Mouse (Mus musculus) hindbrain, embryonic 12.5 days (tissue): ENCODE results near the gene Osbpl10. TPM values are rescaled to one million over a fixed set of nuclear protein-coding genes. Genes with fewer than 3 reads are reported as not detected.

ENCODE experiments used
- ATAC-seq: fragments of 200-750 bp; cut with Nextera tagmentation; 2 replicates; pipeline ENCODE4 v1.8.0; 2017; ENCODE audit warnings: moderate TSS enrichment; ENCODE audit not compliant: low FRiP score
- H3K27ac ChIP-seq: fragments of 300-500 bp; sonication (generic); 2 replicates; pipeline ENCODE4 v1.5.1; 2016; ENCODE audit warnings: mild to moderate bottlenecking
- H3K27me3 ChIP-seq: fragments of 300-500 bp; sonication (generic); 2 replicates; pipeline ENCODE4 v1.6.1; 2016; ENCODE audit warnings: mild to moderate bottlenecking
- H3K36me3 ChIP-seq: fragments of 300-500 bp; sonication (generic); 2 replicates; pipeline ENCODE4 v1.6.1; 2016; ENCODE audit warnings: mild to moderate bottlenecking
- H3K4me1 ChIP-seq: fragments of 300-500 bp; sonication (generic); 2 replicates; pipeline ENCODE4 v1.6.1; 2016
- H3K4me2 ChIP-seq: fragments of 300-500 bp; sonication (generic); replicated peaks from 2 replicates; pipeline ENCODE4 v1.6.1; 2016; ENCODE audit warnings: mild to moderate bottlenecking
- H3K4me3 ChIP-seq: fragments of 300-500 bp; sonication (generic); 2 replicates; pipeline ENCODE4 v1.5.1; 2016; ENCODE audit warnings: mild to moderate bottlenecking
- H3K9ac ChIP-seq: fragments of 300-500 bp; sonication (generic); 2 replicates; pipeline ENCODE4 v1.6.1; 2016; ENCODE audit warnings: mild to moderate bottlenecking, moderate library complexity
- H3K9me3 ChIP-seq: fragments of 300-500 bp; sonication (generic); replicated peaks from 2 replicates; pipeline ENCODE4 v1.6.1; 2016; ENCODE audit warnings: mild to moderate bottlenecking
- WGBS: fragments of 180-500 bp; shearing (Covaris S2); methylation state at CpG from one replicate; pipeline ENCODE4 v1.1.7; 2016; 5-methylcytosine and 5-hydroxymethylcytosine counted together
- polyA plus RNA-seq: library from polyadenylated mRNA; unstranded; fragments of >200 nt; fragmentation: Nextera tagmentation; extraction: Ambion mirVana; gene quantifications from 2 replicates; pipeline ENCODE4 v1.2.1, GENCODE M21; 2016

Gene Osbpl10
- polyA plus RNA-seq, 1 experiment from 2014 or later, result 3.3 TPM

- no peaks in the 10 kb centered on the region for H3K36me3 ChIP-seq
- H3K4me2 ChIP-seq, result no peak overlapping the region
- ATAC-seq, result peak; percentile 32; the same call in 1 of the 2 replicates
- H3K27ac ChIP-seq, result no peak overlapping the region
- peaks cover 15% of the 10 kb centered on the region for H3K4me1 ChIP-seq
- no peaks in the 10 kb centered on the region for H3K9me3 ChIP-seq
- no peaks in the 10 kb centered on the region for H3K27me3 ChIP-seq
- no peak overlapping the region for H3K4me3 ChIP-seq
- no peak overlapping the region for H3K9ac ChIP-seq
- 72% methylated on average over 5 of the region's 5 CpGs for WGBS
Measured at GRCm38 (mm10) chr9:115120276-115120675, 141.9 kb downstream of the Osbpl10 start.

DNA sequence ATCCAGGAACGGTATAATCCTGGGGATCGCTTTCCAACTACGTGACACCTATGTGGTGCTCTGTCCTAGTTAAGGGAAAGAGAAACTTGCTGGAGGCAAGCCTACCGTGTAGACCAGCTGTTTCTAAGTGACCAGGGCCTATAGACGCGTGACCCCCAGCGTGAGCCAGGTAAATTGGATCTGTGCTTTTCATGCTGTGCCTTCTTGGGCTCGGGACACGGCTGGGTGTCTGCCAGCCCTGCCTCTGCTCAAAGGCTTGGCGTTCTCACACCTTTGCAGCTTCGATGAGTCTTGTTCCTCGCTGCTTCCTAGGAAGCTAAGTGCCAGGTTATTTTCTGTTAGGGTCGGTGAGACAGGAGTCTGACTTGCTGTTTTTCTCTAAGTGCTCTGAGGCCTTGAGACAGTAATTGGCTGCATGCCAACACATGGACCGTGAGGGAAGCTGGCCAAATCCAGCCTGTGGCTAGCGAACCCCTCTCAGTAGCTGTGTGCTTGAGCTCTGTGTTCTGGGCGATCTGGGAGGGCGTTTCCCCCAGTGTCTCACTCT, 142.4 kb downstream of the Osbpl10 start:
- Histone ChIP-seq H3K27me3 (no peaks in the 10 kb centered on the region), H3K4me2 (no peak overlapping the region), H3K4me3 (no peak overlapping the region), H3K9ac (no peak overlapping the region), H3K4me1 (peaks cover 15% of the 10 kb centered on the region), H3K36me3 (no peaks in the 10 kb centered on the region), H3K27ac (peak overlapping the region; percentile 53; the same call in 1 of the 2 replicates), H3K9me3 (no peaks in the 10 kb centered on the region)
- 65% methylated on average over 17 of the region's 17 CpGs for WGBS
- peak; percentile 41 for ATAC-seq

- H3K36me3 ChIP-seq, result no peaks in the 10 kb centered on the region
- no peak overlapping the region for H3K27ac ChIP-seq
- no peaks in the 10 kb centered on the region for H3K27me3 ChIP-seq
- ATAC-seq, result peak; percentile 46; the same call in 1 of the 2 replicates
- no peak overlapping the region for H3K4me3 ChIP-seq
- 0 out of 2 replicates have a peak overlapping the region, but pooled peaks have one; percentile 8 for H3K4me2 ChIP-seq
- H3K9ac ChIP-seq, result no peak overlapping the region
- H3K4me1 ChIP-seq, result peaks cover 13% of the 10 kb centered on the region
- 18% methylated on average over 10 of the region's 10 CpGs for WGBS
- no peaks in the 10 kb centered on the region for H3K9me3 ChIP-seq
Measured at GRCm38 (mm10) chr9:115127342-115127741, 149.0 kb downstream of the Osbpl10 start.

GRCm38 (mm10) chr9:115133926-115134325, 155.6 kb downstream of the Osbpl10 start:
- WGBS, result 56% methylated on average over 2 of the region's 2 CpGs
- ATAC-seq, result no peak
- Histone ChIP-seq H3K4me3 (no peak overlapping the region), H3K27ac (no peak overlapping the region), H3K27me3 (no peaks in the 10 kb centered on the region), H3K9me3 (no peaks in the 10 kb centered on the region), H3K9ac (no peak overlapping the region), H3K4me1 (peaks cover 2% of the 10 kb centered on the region; the same call in 1 of the 2 replicates), H3K4me2 (no peak overlapping the region), H3K36me3 (no peaks in the 10 kb centered on the region)

DNA sequence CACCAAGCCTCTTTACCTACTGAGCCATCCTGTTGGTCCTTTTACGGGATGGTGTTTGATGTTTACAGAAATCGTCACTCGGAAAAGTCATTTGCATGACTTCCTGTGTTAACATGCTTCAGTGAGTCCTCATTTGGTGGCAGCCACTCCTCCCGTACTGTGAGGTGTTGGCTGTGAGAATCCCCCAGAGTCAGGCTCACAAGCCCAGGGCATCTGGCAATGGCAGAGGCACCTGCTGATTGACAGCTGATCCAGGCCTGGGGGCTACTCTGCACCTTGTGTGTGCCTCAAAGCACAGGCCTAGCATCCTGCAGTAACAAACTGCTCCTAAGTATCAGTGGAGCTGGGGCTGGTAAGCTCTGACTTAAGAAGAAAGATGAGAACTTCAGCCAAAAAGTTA, 156.4 kb downstream of the Osbpl10 start:
- Histone ChIP-seq H3K4me3 (no peak overlapping the region), H3K9ac (no peak overlapping the region), H3K4me2 (no peak overlapping the region), H3K27ac (no peak overlapping the region), H3K36me3 (no peaks in the 10 kb centered on the region), H3K9me3 (no peaks in the 10 kb centered on the region), H3K27me3 (no peaks in the 10 kb centered on the region), H3K4me1 (peaks cover 2% of the 10 kb centered on the region; the same call in 1 of the 2 replicates)
- ATAC-seq, result peak; percentile 61; the same call in 1 of the 2 replicates
- 35% methylated on average over 4 of the region's 4 CpGs for WGBS

GRCm38 (mm10) chr9:115135352-115135751, 157.0 kb downstream of the Osbpl10 start:
- 74% methylated on average over 8 of the region's 8 CpGs for whole genome bisulfite sequencing
- no peaks in the 10 kb centered on the region for H3K36me3 ChIP-seq
- no peaks in the 10 kb centered on the region for H3K27me3 ChIP-seq
- no peak overlapping the region for H3K9ac ChIP-seq
- no peak overlapping the region for H3K27ac ChIP-seq
- no peak for ATAC-seq
- peaks cover 2% of the 10 kb centered on the region; the same call in 1 of the 2 replicates for H3K4me1 ChIP-seq
- H3K4me2 ChIP-seq, result no peak overlapping the region
- H3K4me3 ChIP-seq, result no peak overlapping the region
- no peaks in the 10 kb centered on the region for H3K9me3 ChIP-seq

GRCm38 (mm10) chr9:115137858-115138257, 159.5 kb downstream of the Osbpl10 start:
- no peak for ATAC-seq
- H3K4me2 ChIP-seq, result no peak overlapping the region
- H3K27me3 ChIP-seq, result no peaks in the 10 kb centered on the region
- peaks cover 2% of the 10 kb centered on the region; the same call in 1 of the 2 replicates for H3K4me1 ChIP-seq
- no peaks in the 10 kb centered on the region for H3K36me3 ChIP-seq
- H3K27ac ChIP-seq, result no peak overlapping the region
- no peak overlapping the region for H3K9ac ChIP-seq
- H3K4me3 ChIP-seq, result no peak overlapping the region
- H3K9me3 ChIP-seq, result no peaks in the 10 kb centered on the region
- 88% methylated on average over 3 of the region's 3 CpGs for WGBS

DNA sequence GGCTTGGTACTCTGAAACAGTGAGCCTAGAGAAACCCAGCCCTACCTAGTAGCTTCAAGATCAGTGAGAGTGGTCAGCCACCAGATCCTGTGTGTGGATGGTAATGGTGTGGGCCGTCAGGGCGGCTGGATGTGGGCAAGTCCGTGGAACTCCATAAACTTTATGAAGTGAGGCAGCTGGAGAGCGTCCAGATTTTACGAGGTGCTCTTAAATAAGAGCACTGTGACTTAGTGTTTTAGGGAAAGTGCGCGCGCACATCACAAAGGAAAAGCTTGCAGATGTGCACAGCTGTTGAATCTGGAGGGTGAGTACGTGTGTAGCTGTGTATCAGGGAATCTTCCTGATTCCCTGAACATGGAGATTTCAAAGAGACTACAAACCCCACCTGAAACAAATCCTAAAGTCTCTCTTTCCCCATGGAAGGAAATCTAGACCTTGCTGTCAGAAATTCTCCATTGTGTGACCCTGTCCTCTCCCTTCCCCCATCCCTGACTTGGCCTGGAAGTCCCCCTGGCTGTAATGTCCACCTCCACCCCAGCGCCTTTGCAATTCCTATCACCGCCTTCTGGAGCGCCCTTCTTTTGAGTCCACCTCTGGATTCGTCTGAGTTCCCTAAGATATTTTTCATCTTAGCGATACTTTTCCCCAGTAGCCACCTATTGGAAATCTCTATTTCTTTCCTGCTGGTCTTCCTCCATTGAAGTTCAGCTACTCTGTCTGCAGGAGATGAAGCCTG, 161.4 kb downstream of the Osbpl10 start:
- Histone ChIP-seq H3K4me1 (peaks cover under 1% of the 10 kb centered on the region; the same call in 1 of the 2 replicates), H3K9me3 (no peaks in the 10 kb centered on the region), H3K4me3 (no peak overlapping the region), H3K27me3 (no peaks in the 10 kb centered on the region), H3K9ac (no peak overlapping the region), H3K36me3 (no peaks in the 10 kb centered on the region), H3K27ac (no peak overlapping the region), H3K4me2 (no peak overlapping the region)
- WGBS, result 82% methylated on average over 14 of the region's 14 CpGs
- no peak for ATAC-seq

GRCm38 (mm10) chr9:115147141-115147540, 168.8 kb downstream of the Osbpl10 start:
- no peak overlapping the region for H3K27ac ChIP-seq
- peaks cover 9% of the 10 kb centered on the region; the same call in 1 of the 2 replicates for H3K9me3 ChIP-seq
- no peak overlapping the region for H3K4me3 ChIP-seq
- H3K9ac ChIP-seq, result no peak overlapping the region
- 0 out of 2 replicates have a peak, but pooled peaks cover 2% of the 10 kb centered on the region for H3K4me1 ChIP-seq
- no peaks in the 10 kb centered on the region for H3K27me3 ChIP-seq
- ATAC-seq, result no peak
- no peak overlapping the region for H3K4me2 ChIP-seq
- no peaks in the 10 kb centered on the region for H3K36me3 ChIP-seq
- WGBS, result 86% methylated on average over 5 of the region's 5 CpGs

DNA sequence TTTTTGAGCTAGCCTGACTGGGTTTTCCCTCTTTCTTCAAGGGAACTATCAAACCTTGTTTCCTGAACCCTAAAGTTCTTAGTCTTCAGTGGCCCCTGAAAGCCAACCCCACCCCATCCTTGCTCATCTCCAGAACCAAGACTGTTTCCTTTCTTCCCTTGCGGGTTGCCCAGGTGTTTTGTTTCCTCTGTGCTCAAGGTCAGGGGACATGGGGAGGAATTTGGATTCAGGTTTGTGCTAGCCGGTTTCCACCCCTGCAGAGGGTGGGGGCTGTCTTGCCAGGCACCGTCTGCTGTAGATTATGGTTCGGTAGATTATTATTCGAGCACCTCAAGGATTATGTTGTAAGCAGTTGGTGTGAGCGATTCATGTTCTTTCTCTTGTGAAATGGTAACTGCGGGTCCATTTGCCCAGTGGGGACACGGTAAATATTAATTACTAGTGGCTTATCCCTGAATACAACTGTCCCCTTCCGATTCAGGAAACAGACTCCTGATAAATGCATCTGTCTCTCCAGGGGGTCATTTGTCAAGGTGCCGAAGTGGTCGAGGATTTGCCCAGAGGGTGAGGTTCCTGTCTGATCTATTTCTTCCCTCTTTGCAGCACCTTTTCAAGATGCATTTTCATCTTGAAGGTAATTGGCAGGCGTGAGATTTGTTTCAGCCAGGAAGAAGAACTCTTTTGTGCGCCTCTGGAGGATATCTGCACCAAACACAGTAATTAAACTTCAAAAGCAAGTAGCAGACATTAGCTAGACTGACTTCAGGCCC, 169.4 kb downstream of the Osbpl10 start:
- Histone ChIP-seq H3K36me3 (no peaks in the 10 kb centered on the region), H3K27ac (no peak overlapping the region), H3K9me3 (peaks cover 9% of the 10 kb centered on the region; the same call in 1 of the 2 replicates), H3K4me1 (0 out of 2 replicates have a peak, but pooled peaks cover 2% of the 10 kb centered on the region), H3K9ac (no peak overlapping the region), H3K4me2 (no peak overlapping the region), H3K4me3 (no peak overlapping the region), H3K27me3 (no peaks in the 10 kb centered on the region)
- no peak for ATAC-seq
- 59% methylated on average over 13 of the region's 13 CpGs for WGBS

- 82% methylated on average over 18 of the region's 18 CpGs for WGBS
- Histone ChIP-seq H3K4me1 (0 out of 2 replicates have a peak, but pooled peaks cover 2% of the 10 kb centered on the region), H3K4me2 (no peak overlapping the region), H3K27ac (no peak overlapping the region), H3K4me3 (no peak overlapping the region), H3K9ac (no peak overlapping the region), H3K36me3 (no peaks in the 10 kb centered on the region), H3K27me3 (no peaks in the 10 kb centered on the region), H3K9me3 (peaks cover 14% of the 10 kb centered on the region; the same call in 1 of the 2 replicates)
- no peak for ATAC-seq
Measured at GRCm38 (mm10) chr9:115149011-115149756, 170.8 kb downstream of the Osbpl10 start.
